Mouse (Mus musculus) liver, postnatal 0 days (tissue): Measurements from ENCODE around the gene Lmna.

ENCODE experiments used
- CTCF ChIP-seq: sonication (generic); IDR thresholded peaks from 2 replicates; pipeline ENCODE4 v1.5.1; 2016; ENCODE audit warnings: antibody characterized with exemption, low read depth
- EP300 ChIP-seq: IDR thresholded peaks from 2 replicates; pipeline ENCODE4 v1.6.1; 2016; ENCODE audit warnings: antibody characterized with exemption, low read depth, mild to moderate bottlenecking

- TF ChIP-seq CTCF (no peak), EP300 (no peak)
These were observed 25.8 kb upstream of the Lmna start for GRCm38 (mm10) chr3:88535527-88535926.
